Mouse (Mus musculus) lung, embryonic 14.5 days (tissue): ENCODE measurements around the gene Tigar. TPM values are rescaled to one million over a fixed set of nuclear protein-coding genes. Genes with fewer than 3 reads are reported as not detected.

Experiments
- ATAC-seq: fragments of 200-750 bp; cut with Nextera tagmentation; 2 replicates; pipeline ENCODE4 v1.8.0; 2017; ENCODE audit warnings: mild to moderate bottlenecking, moderate TSS enrichment, moderate library complexity; ENCODE audit not compliant: insufficient read depth
- DNase-seq: peaks from one replicate; pipeline ENCODE4 v3.0.0-alpha.2; 2015
- H3K27ac ChIP-seq: fragments of 300-500 bp; sonication (generic); 2 replicates; pipeline ENCODE4 v1.5.1; 2014; ENCODE audit warnings: low read depth, mild to moderate bottlenecking, moderate library complexity
- H3K27me3 ChIP-seq: fragments of 300-500 bp; sonication (generic); 2 replicates; pipeline ENCODE4 v1.6.1; 2014; ENCODE audit warnings: low read length, control low read depth; ENCODE audit not compliant: insufficient read depth
- H3K36me3 ChIP-seq: fragments of 300-500 bp; sonication (generic); 2 replicates; pipeline ENCODE4 v1.6.1; 2014; ENCODE audit warnings: control low read depth; ENCODE audit not compliant: insufficient read depth
- H3K4me1 ChIP-seq: fragments of 300-500 bp; sonication (generic); 2 replicates; pipeline ENCODE4 v1.6.1; 2014; ENCODE audit warnings: antibody characterized with exemption, control low read depth; ENCODE audit not compliant: insufficient read depth
- H3K4me2 ChIP-seq: fragments of 300-500 bp; sonication (generic); 2 replicates; pipeline ENCODE4 v1.6.1; 2014; ENCODE audit warnings: mild to moderate bottlenecking
- H3K4me3 ChIP-seq: fragments of 300-500 bp; sonication (generic); 2 replicates; pipeline ENCODE4 v1.5.1; 2014; ENCODE audit warnings: low read depth, low read length
- H3K9ac ChIP-seq: fragments of 300-500 bp; sonication (generic); 2 replicates; pipeline ENCODE4 v1.6.1; 2014
- H3K9me3 ChIP-seq: fragments of 300-500 bp; sonication (generic); 2 replicates; pipeline ENCODE4 v1.6.1; 2016; ENCODE audit warnings: low read depth, low read length, control low read depth
- CTCF ChIP-seq: IDR thresholded peaks from 2 replicates; pipeline ENCODE4 v1.5.1; 2016; ENCODE audit warnings: antibody characterized with exemption, low read depth
- WGBS: fragments of 180-500 bp; shearing (Covaris S2); extraction: QIAGEN DNeasy Blood & Tissue Kit; methylation state at CpG from one replicate; pipeline ENCODE4 v1.1.7; 2014; 5-methylcytosine and 5-hydroxymethylcytosine counted together
- polyA plus RNA-seq: library from polyadenylated mRNA; unstranded; fragments of >200 nt; fragmentation: Nextera tagmentation; extraction: Ambion mirVana; gene quantifications from 2 replicates; pipeline ENCODE4 v1.2.1, GENCODE M21; 2014

Gene Tigar
- polyA plus RNA-seq, 1 experiment from 2014 or later, result 3.5 TPM

DNA sequence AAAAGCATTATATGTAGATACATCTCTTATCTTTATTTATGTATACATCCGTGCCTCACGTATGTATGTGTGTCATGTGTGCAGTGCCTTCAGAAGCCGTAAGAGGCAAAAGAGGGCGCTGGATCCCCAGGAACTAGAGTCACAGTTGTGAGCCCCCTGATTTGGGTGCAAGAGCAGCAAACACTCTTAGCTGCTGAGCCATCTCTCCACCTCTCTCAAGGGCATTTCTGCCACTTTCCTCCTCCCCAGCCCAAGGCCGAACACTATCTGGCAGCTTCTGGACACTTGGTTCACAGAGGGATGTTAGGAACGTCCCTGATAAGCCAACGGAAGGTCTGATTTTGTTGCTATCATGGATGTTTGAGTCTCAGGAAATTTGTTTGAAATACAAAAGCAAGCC lies 14.1 kb upstream of the Tigar start:
- Histone ChIP-seq H3K4me2 (no peak overlapping the region), H3K27ac (no peak overlapping the region), H3K9me3 (no peaks in the 10 kb centered on the region), H3K9ac (no peak overlapping the region), H3K27me3 (no peaks in the 10 kb centered on the region), H3K4me3 (no peak overlapping the region), H3K36me3 (peaks cover 24% of the 10 kb centered on the region), H3K4me1 (no peaks in the 10 kb centered on the region)
- 68% methylated on average over 7 of the region's 7 CpGs for WGBS
- ATAC-seq (no peak), DNase-seq (no peak)
- no peak for TF ChIP-seq CTCF

DNA sequence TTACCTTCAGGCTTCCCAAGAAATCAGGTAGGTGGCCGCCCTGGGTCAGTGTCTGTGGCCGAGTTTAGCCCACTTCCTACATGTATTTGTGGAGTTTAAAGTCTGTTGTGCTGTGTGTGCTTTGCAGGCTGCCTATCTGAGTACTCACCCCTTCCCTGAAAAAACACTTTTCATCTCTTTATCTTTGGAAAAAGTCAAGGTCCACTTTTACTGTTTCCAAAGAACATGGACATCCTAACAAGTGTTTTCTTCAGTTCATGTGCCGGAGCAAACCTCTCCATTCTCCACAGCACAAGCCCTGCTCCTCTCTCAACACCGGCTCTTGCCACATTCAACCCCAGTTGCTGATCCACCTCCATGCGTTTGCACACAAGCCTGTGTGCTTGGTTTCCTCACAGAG lies 13.6 kb upstream of the Tigar start:
- ATAC-seq, result no peak
- H3K27me3 ChIP-seq, result no peaks in the 10 kb centered on the region
- 77% methylated on average over 5 of the region's 5 CpGs for WGBS

DNA sequence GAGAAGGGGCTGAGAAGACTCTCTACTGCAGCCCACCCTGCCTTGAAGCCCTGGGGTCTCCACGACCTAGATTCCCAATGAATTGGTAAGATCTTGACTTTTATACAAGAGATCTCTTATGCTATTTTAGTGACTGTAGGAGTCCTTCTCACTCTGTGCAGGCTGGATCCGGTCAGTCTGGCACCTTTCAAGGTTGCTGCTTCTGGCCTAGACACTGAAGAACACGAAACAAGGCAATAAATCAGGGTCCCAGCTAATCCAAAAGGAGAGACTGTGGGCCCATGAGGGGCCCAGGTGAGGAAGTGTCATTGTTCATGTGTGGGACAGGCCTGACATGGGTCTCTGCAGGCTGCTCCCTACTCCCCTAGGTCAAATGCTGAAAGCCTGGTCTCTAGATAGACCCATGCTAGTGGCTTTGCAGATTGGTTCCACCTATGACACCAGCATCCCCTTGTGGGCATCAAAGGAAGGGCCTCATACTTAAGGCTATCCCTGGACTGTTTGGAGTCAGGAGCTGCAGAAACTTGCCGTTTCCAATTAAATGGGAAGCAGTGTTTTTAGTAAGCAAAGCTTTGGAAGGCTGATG lies 13.0 kb upstream of the Tigar start:
- peak; percentile 47; the same call in 1 of the 2 replicates for ATAC-seq
- no peaks in the 10 kb centered on the region for H3K4me1 ChIP-seq
- peak; percentile 42 for DNase-seq
- no peaks in the 10 kb centered on the region for H3K27me3 ChIP-seq
- no peak overlapping the region for H3K4me2 ChIP-seq
- peak; percentile 77 for TF ChIP-seq CTCF
- no peaks in the 10 kb centered on the region for H3K9me3 ChIP-seq
- no peak overlapping the region for H3K27ac ChIP-seq
- WGBS, result 75% methylated on average over 4 of the region's 4 CpGs
- H3K36me3 ChIP-seq, result peaks cover 12% of the 10 kb centered on the region
- no peak overlapping the region for H3K4me3 ChIP-seq
- no peak overlapping the region for H3K9ac ChIP-seq

More for the DNA sequence above, 13.6 kb upstream of the Tigar start:
- H3K36me3 ChIP-seq, result peaks cover 19% of the 10 kb centered on the region
- H3K9ac ChIP-seq, result no peak overlapping the region
- H3K27ac ChIP-seq, result no peak overlapping the region
- no peak overlapping the region for H3K4me3 ChIP-seq
- no peak overlapping the region for H3K4me2 ChIP-seq
- no peak for TF ChIP-seq CTCF
- no peaks in the 10 kb centered on the region for H3K4me1 ChIP-seq
- no peaks in the 10 kb centered on the region for H3K9me3 ChIP-seq
- DNase-seq, result no peak

DNA sequence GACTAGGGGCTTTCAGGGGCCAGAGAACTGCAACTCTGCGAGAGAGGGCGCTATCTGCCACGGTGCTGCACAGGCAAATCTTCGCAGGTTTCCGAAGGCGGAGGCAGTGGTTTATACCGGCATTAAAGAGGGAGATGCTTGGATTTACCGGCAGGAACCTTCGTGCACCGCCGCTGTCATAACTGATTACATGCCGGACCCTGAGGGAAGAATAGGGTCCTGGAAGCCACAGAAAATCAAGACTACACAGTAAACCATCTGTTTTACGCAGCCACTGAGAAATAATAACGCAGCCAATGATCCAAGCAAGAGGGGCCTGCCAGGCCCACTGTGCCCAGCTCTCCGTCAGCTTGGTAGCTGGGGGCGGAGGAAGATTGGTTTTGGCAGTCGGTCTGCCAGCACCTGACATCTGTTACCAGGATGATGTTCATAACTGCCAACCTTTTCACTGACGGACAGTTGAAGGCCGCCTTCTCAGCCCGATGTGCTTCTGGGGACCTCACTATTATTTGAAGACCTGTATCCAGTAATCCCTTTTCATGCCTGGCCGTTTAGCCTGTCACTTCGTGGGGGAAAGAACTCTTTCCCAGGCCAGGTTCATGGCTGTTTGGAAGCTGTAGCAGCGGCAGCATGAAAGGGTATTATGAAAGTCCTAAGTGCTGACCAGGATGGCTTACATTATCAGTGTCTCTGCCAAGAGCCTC lies 5.5 kb upstream of the Tigar start:
- no peak for DNase-seq

DNA sequence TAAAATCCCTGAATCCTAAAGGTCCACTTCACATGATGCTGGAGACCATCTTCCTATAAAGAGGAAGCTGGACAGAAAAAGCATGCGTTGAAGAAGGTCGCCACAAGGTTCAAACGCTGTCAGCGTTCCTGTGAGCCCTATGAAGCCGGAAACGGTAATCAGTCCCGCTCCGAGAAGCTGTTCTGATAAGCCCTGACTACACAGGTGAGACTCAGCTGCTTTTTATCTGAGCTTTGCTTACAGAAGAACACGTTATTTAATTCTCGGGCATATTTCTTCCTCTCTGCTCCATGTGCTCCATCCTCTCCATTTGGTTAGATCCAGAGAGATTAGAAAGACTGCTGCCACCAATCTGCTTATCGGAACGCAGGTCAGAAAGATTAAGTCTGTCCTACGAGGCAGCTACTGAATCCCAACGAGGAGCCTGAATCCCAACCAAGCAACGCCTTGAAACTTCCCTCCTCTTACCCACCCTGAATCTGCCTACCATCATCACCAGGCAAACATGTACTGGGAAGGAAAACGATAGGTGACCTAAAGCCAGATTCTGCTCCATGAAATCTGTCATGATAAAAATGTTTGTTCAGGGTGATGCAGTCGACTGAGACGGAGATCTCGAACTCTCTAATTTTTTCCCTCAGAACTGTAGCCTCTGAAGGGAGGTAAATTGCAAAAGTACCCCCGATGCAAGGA lies 843 bp downstream of the Tigar start:
- WGBS, result 17% methylated on average over 20 of the region's 20 CpGs
- H3K9me3 ChIP-seq, result no peaks in the 10 kb centered on the region
- DNase-seq (no peak), ATAC-seq (no peak)
- no peaks in the 10 kb centered on the region for H3K27me3 ChIP-seq
- peaks cover 6% of the 10 kb centered on the region; the same call in 1 of the 2 replicates for H3K4me1 ChIP-seq
- peak overlapping the region; percentile 56 for H3K9ac ChIP-seq
- no peak for TF ChIP-seq CTCF
- H3K4me2 ChIP-seq, result peak overlapping the region; percentile 89
- H3K4me3 ChIP-seq, result peak overlapping the region; percentile 59
- no peak overlapping the region for H3K27ac ChIP-seq
- no peaks in the 10 kb centered on the region for H3K36me3 ChIP-seq

More for the DNA sequence above, 5.5 kb upstream of the Tigar start:
- no peak for ATAC-seq
- WGBS, result 63% methylated on average over 23 of the region's 23 CpGs
- H3K4me2 ChIP-seq, result no peak overlapping the region
- H3K4me1 ChIP-seq, result no peaks in the 10 kb centered on the region
- H3K27ac ChIP-seq, result no peak overlapping the region
- no peaks in the 10 kb centered on the region for H3K9me3 ChIP-seq
- TF ChIP-seq CTCF, result no peak
- H3K36me3 ChIP-seq, result no peaks in the 10 kb centered on the region
- H3K9ac ChIP-seq, result no peak overlapping the region
- H3K4me3 ChIP-seq, result no peak overlapping the region
- no peaks in the 10 kb centered on the region for H3K27me3 ChIP-seq

DNA sequence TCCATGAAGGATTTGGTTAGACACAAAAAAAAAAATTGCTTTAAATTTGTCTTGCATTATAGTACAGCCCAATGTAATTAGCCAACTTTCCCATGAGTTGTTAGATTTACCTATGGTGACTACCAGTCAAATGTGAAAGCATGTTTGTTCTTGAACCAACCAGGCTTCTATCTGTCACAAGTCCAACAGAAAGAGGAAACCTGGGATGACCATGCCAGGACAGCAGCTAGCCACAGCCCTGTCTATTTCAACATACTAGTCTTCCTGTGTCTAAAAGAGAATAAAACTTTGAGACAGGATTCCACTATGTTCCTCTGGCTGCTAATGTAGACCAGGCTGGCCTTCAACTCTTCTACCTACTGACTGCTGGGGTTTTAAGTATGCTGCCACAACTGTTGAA lies 1.9 kb downstream of the Tigar start:
- Histone ChIP-seq H3K9ac (no peak overlapping the region), H3K36me3 (no peaks in the 10 kb centered on the region), H3K9me3 (no peaks in the 10 kb centered on the region), H3K27me3 (no peaks in the 10 kb centered on the region), H3K27ac (no peak overlapping the region), H3K4me3 (no peak overlapping the region), H3K4me2 (no peak overlapping the region), H3K4me1 (peaks cover 6% of the 10 kb centered on the region; the same call in 1 of the 2 replicates)
- no peak for TF ChIP-seq CTCF
- ATAC-seq (no peak), DNase-seq (no peak)

DNA sequence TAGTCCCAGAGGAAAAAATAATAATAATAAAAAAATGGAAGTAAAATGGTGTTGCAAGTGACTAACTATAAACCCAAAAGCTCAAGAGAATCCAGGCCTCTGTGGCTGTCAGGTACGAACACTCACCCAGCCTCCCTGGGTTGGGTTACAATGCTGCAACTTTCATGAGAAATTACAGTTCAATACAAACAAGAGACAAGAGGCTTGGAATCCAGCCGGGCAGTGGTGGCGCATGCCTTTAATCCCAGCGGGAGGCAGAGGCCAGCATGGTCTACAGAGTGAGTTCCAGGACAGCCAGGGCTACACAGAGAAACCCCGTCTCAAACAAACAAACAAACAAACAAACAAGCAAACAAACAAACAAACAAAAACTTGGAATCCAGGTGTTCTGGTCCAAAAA lies 2.6 kb downstream of the Tigar start:
- no peak overlapping the region for H3K9ac ChIP-seq
- H3K4me2 ChIP-seq, result no peak overlapping the region
- DNase-seq, result no peak

More for the DNA sequence above, 2.6 kb downstream of the Tigar start:
- no peak for TF ChIP-seq CTCF
- H3K27ac ChIP-seq, result no peak overlapping the region
- no peaks in the 10 kb centered on the region for H3K36me3 ChIP-seq
- H3K4me1 ChIP-seq, result peaks cover 6% of the 10 kb centered on the region; the same call in 1 of the 2 replicates
- ATAC-seq, result no peak
- no peaks in the 10 kb centered on the region for H3K27me3 ChIP-seq
- H3K4me3 ChIP-seq, result no peak overlapping the region
- 54% methylated on average over 5 of the region's 5 CpGs for WGBS
- H3K9me3 ChIP-seq, result no peaks in the 10 kb centered on the region
